Mouse (Mus musculus) stomach, postnatal 0 days (tissue): ENCODE results near the gene Fyco1. TPM values are rescaled to one million over a fixed set of nuclear protein-coding genes. Genes with fewer than 3 reads are reported as not detected.

Experiments
- ATAC-seq: fragments of 200-750 bp; cut with Nextera tagmentation; 2 replicates; pipeline ENCODE4 v1.8.0; 2017; ENCODE audit not compliant: low FRiP score, low TSS enrichment
- DNase-seq: peaks from one replicate; pipeline ENCODE4 v3.0.0-alpha.2; 2016; ENCODE audit warnings: low spot score
- H3K27ac ChIP-seq: fragments of 300-500 bp; sonication (generic); replicated peaks from 2 replicates; pipeline ENCODE4 v1.5.1; 2014; ENCODE audit warnings: mild to moderate bottlenecking, control low read depth
- H3K27me3 ChIP-seq: fragments of 300-500 bp; sonication (generic); 2 replicates; pipeline ENCODE4 v1.6.1; 2014; ENCODE audit warnings: low read length; ENCODE audit not compliant: control insufficient read depth, insufficient read depth
- H3K36me3 ChIP-seq: fragments of 300-500 bp; sonication (generic); 2 replicates; pipeline ENCODE4 v1.6.1; 2014; ENCODE audit warnings: low read length, mixed read lengths; ENCODE audit not compliant: control insufficient read depth, insufficient read depth
- H3K4me1 ChIP-seq: fragments of 300-500 bp; sonication (generic); replicated peaks from 2 replicates; pipeline ENCODE4 v1.6.1; 2014; ENCODE audit warnings: antibody characterized with exemption; ENCODE audit not compliant: control insufficient read depth, insufficient read depth
- H3K4me2 ChIP-seq: fragments of 300-500 bp; sonication (generic); replicated peaks from 2 replicates; pipeline ENCODE4 v1.6.1; 2014; ENCODE audit warnings: low read depth, mild to moderate bottlenecking, control low read depth, moderate library complexity
- H3K4me3 ChIP-seq: fragments of 300-500 bp; sonication (generic); 2 replicates; pipeline ENCODE4 v1.5.1; 2014; ENCODE audit warnings: low read depth, low read length, control low read depth
- H3K9ac ChIP-seq: fragments of 300-500 bp; sonication (generic); 2 replicates; pipeline ENCODE4 v1.6.1; 2014; ENCODE audit warnings: mild to moderate bottlenecking, low read length, control low read depth, mixed read lengths
- H3K9me3 ChIP-seq: fragments of 300-500 bp; sonication (generic); 2 replicates; pipeline ENCODE4 v1.6.1; 2016; ENCODE audit warnings: low read length; ENCODE audit not compliant: control insufficient read depth
- CTCF ChIP-seq: IDR thresholded peaks from 2 replicates; pipeline ENCODE4 v1.5.1; 2016; ENCODE audit warnings: antibody characterized with exemption, low read depth, mild to moderate bottlenecking, moderate library complexity
- EP300 ChIP-seq: optimal IDR thresholded peaks from 2 replicates; pipeline ENCODE3; 2016; ENCODE audit warnings: antibody characterized with exemption
- WGBS: fragments of 180-500 bp; shearing (Covaris S2); extraction: QIAGEN DNeasy Blood & Tissue Kit; methylation state at CpG from one replicate; pipeline ENCODE4 v1.1.7; 2014; 5-methylcytosine and 5-hydroxymethylcytosine counted together
- polyA plus RNA-seq: library from polyadenylated mRNA; unstranded; fragments of >200 nt; fragmentation: Nextera tagmentation; extraction: Ambion mirVana; gene quantifications from 2 replicates; pipeline ENCODE4 v1.2.1, GENCODE M21; 2015

The Fyco1 gene
- polyA plus RNA-seq, 1 experiment from 2014 or later, result 6.9 TPM

- Histone ChIP-seq H3K4me1 (no peaks in the 10 kb centered on the region; the same call in 1 of the 2 replicates), H3K4me2 (peak overlapping the region; percentile 75), H3K36me3 (no peaks in the 10 kb centered on the region), H3K4me3 (no peak overlapping the region), H3K9ac (no peak overlapping the region), H3K27me3 (no peaks in the 10 kb centered on the region), H3K27ac (no peak overlapping the region), H3K9me3 (no peaks in the 10 kb centered on the region)
- ATAC-seq (no peak), DNase-seq (no peak)
- TF ChIP-seq CTCF (no peak), EP300 (no peak)
- 30% methylated on average over 2 of the region's 2 CpGs for WGBS
These were observed 1.6 kb downstream of the Fyco1 start for GRCm38 (mm10) chr9:123849976-123850695.

GRCm38 (mm10) chr9:123846490-123846889, 5.2 kb downstream of the Fyco1 start:
- ATAC-seq, result no peak
- Histone ChIP-seq H3K36me3 (peaks cover 7% of the 10 kb centered on the region; the same call in 1 of the 2 replicates), H3K4me3 (no peak overlapping the region), H3K27me3 (no peaks in the 10 kb centered on the region), H3K4me1 (no peaks in the 10 kb centered on the region), H3K27ac (no peak overlapping the region), H3K9ac (no peak overlapping the region), H3K9me3 (no peaks in the 10 kb centered on the region), H3K4me2 (no peak overlapping the region)
- no peak for DNase-seq
- 87% methylated on average over 1 of the region's 1 CpGs for WGBS
- TF ChIP-seq EP300 (no peak), CTCF (no peak)

GRCm38 (mm10) chr9:123845120-123845519, 6.6 kb downstream of the Fyco1 start:
- Histone ChIP-seq H3K27ac (peak overlapping the region; percentile 45; the same call in 1 of the 2 replicates), H3K4me3 (no peak overlapping the region), H3K27me3 (no peaks in the 10 kb centered on the region), H3K9ac (no peak overlapping the region), H3K9me3 (no peaks in the 10 kb centered on the region), H3K36me3 (peaks cover 9% of the 10 kb centered on the region; the same call in 1 of the 2 replicates), H3K4me2 (no peak overlapping the region), H3K4me1 (no peaks in the 10 kb centered on the region)
- ATAC-seq (peak; percentile 81), DNase-seq (peak; percentile 22)
- TF ChIP-seq CTCF, result peak; percentile 47
- no peak for TF ChIP-seq EP300
- WGBS, result 34% methylated on average over 3 of the region's 3 CpGs

- Histone ChIP-seq H3K4me3 (no peak overlapping the region), H3K4me2 (no peak overlapping the region), H3K9ac (no peak overlapping the region), H3K36me3 (peaks cover 11% of the 10 kb centered on the region; the same call in 1 of the 2 replicates), H3K27ac (peak overlapping the region; percentile 30; the same call in 1 of the 2 replicates), H3K27me3 (no peaks in the 10 kb centered on the region), H3K9me3 (no peaks in the 10 kb centered on the region), H3K4me1 (no peaks in the 10 kb centered on the region)
- DNase-seq (no peak), ATAC-seq (no peak)
- TF ChIP-seq CTCF (no peak), EP300 (no peak)
- WGBS, result 76% methylated on average over 3 of the region's 3 CpGs
These were observed 7.2 kb downstream of the Fyco1 start for GRCm38 (mm10) chr9:123844468-123844867.

GRCm38 (mm10) chr9:123840243-123840642, 11.5 kb downstream of the Fyco1 start:
- DNase-seq, result no peak
- Histone ChIP-seq H3K36me3 (peaks cover 33% of the 10 kb centered on the region), H3K9ac (no peak overlapping the region), H3K4me3 (no peak overlapping the region), H3K4me1 (no peaks in the 10 kb centered on the region), H3K27ac (no peak overlapping the region), H3K4me2 (no peak overlapping the region), H3K9me3 (no peaks in the 10 kb centered on the region), H3K27me3 (no peaks in the 10 kb centered on the region)
- 86% methylated on average over 6 of the region's 6 CpGs for WGBS
- ATAC-seq, result no peak
- no peak for TF ChIP-seq CTCF
- TF ChIP-seq EP300, result no peak

- Histone ChIP-seq H3K9me3 (no peaks in the 10 kb centered on the region), H3K27ac (no peak overlapping the region), H3K4me1 (no peaks in the 10 kb centered on the region), H3K9ac (no peak overlapping the region), H3K4me2 (no peak overlapping the region), H3K4me3 (no peak overlapping the region), H3K36me3 (peaks cover 34% of the 10 kb centered on the region), H3K27me3 (no peaks in the 10 kb centered on the region)
- DNase-seq, result no peak
- TF ChIP-seq CTCF, result no peak
- no peak for TF ChIP-seq EP300
- no peak for ATAC-seq
- 90% methylated on average over 3 of the region's 3 CpGs for WGBS
These were observed 15.8 kb downstream of the Fyco1 start for GRCm38 (mm10) chr9:123835851-123836250.
